Mouse (Mus musculus) erythroblast, embryonic 14.5 days (primary cell): ENCODE results near the gene Tnip3. TPM values are rescaled to one million over a fixed set of nuclear protein-coding genes. Genes with fewer than 3 reads are reported as not detected.

ENCODE experiments used
- H3K27me3 ChIP-seq: 2 replicates; pipeline ENCODE4 v1.6.1; 2012; ENCODE audit warnings: inconsistent platforms; ENCODE audit not compliant: control insufficient read depth
- H3K36me3 ChIP-seq: 2 replicates; pipeline ENCODE4 v1.6.1; 2012; ENCODE audit warnings: mild to moderate bottlenecking, inconsistent platforms; ENCODE audit not compliant: control insufficient read depth
- H3K4me1 ChIP-seq: 2 replicates; pipeline ENCODE4 v1.6.1; 2012; ENCODE audit warnings: inconsistent platforms; ENCODE audit not compliant: control insufficient read depth
- H3K4me3 ChIP-seq: replicated peaks from 2 replicates; pipeline ENCODE3; 2012; ENCODE audit warnings: moderate library complexity, mild to moderate bottlenecking, inconsistent platforms
- H3K9me3 ChIP-seq: 2 replicates; pipeline ENCODE4 v1.6.1; 2012; ENCODE audit warnings: low read length, inconsistent platforms, mixed read lengths; ENCODE audit not compliant: control insufficient read depth
- GATA1 ChIP-seq: IDR thresholded peaks from 2 replicates; pipeline ENCODE4 v1.6.1; 2012; ENCODE audit warnings: low read length, inconsistent platforms, mixed read lengths
- TAL1 ChIP-seq: IDR thresholded peaks from 3 replicates; pipeline ENCODE4 v1.6.1; 2012; ENCODE audit warnings: low read length, inconsistent platforms, mixed read lengths
- polyA plus RNA-seq: library from polyadenylated mRNA; stranded (reverse); fragments of >175 nt; gene quantifications from 2 replicates; pipeline ENCODE4 v1.2.3, GENCODE M21; 2012

Gene Tnip3
- polyA plus RNA-seq, 1 experiment, result not detected

- Histone ChIP-seq H3K36me3 (no peaks in the 10 kb centered on the region), H3K4me3 (no peak overlapping the region), H3K9me3 (no peaks in the 10 kb centered on the region), H3K4me1 (no peaks in the 10 kb centered on the region), H3K27me3 (no peaks in the 10 kb centered on the region)
- TF ChIP-seq TAL1 (no peak), GATA1 (no peak)
Observed at GRCm38 (mm10) chr6:65597056-65597818, 72.1 kb downstream of the Tnip3 start.

GRCm38 (mm10) chr6:65598522-65598921, 73.4 kb downstream of the Tnip3 start:
- Histone ChIP-seq H3K4me1 (no peaks in the 10 kb centered on the region), H3K4me3 (no peak overlapping the region), H3K36me3 (no peaks in the 10 kb centered on the region), H3K9me3 (no peaks in the 10 kb centered on the region), H3K27me3 (no peaks in the 10 kb centered on the region)
- TF ChIP-seq GATA1, result no peak
- TF ChIP-seq TAL1, result no peak

- Histone ChIP-seq H3K27me3 (no peaks in the 10 kb centered on the region), H3K9me3 (no peaks in the 10 kb centered on the region), H3K4me1 (no peaks in the 10 kb centered on the region), H3K4me3 (no peak overlapping the region), H3K36me3 (no peaks in the 10 kb centered on the region)
- TF ChIP-seq TAL1, result no peak
- no peak for TF ChIP-seq GATA1
Observed at GRCm38 (mm10) chr6:65599865-65600739, 75.0 kb downstream of the Tnip3 start.

- no peak for TF ChIP-seq GATA1
- TF ChIP-seq TAL1, result no peak
- Histone ChIP-seq H3K4me1 (no peaks in the 10 kb centered on the region), H3K36me3 (no peaks in the 10 kb centered on the region), H3K4me3 (no peak overlapping the region), H3K27me3 (no peaks in the 10 kb centered on the region), H3K9me3 (no peaks in the 10 kb centered on the region)
Observed at GRCm38 (mm10) chr6:65600887-65601286, 75.8 kb downstream of the Tnip3 start.

- no peaks in the 10 kb centered on the region for H3K9me3 ChIP-seq
- no peak for TF ChIP-seq GATA1
- TF ChIP-seq TAL1, result no peak
- H3K27me3 ChIP-seq, result no peaks in the 10 kb centered on the region
- H3K36me3 ChIP-seq, result no peaks in the 10 kb centered on the region
- no peaks in the 10 kb centered on the region for H3K4me1 ChIP-seq
- no peak overlapping the region for H3K4me3 ChIP-seq
Observed at GRCm38 (mm10) chr6:65605778-65606177, 80.7 kb downstream of the Tnip3 start.

GRCm38 (mm10) chr6:65606946-65607345, 81.8 kb downstream of the Tnip3 start:
- no peak overlapping the region for H3K4me3 ChIP-seq
- H3K9me3 ChIP-seq, result no peaks in the 10 kb centered on the region
- no peaks in the 10 kb centered on the region for H3K36me3 ChIP-seq
- H3K4me1 ChIP-seq, result no peaks in the 10 kb centered on the region
- no peaks in the 10 kb centered on the region for H3K27me3 ChIP-seq
- TF ChIP-seq GATA1 (no peak), TAL1 (no peak)

GRCm38 (mm10) chr6:65611834-65612233, 86.7 kb downstream of the Tnip3 start:
- TF ChIP-seq GATA1 (no peak), TAL1 (no peak)

GRCm38 (mm10) chr6:65613924-65614585, 88.9 kb downstream of the Tnip3 start:
- H3K36me3 ChIP-seq, result no peaks in the 10 kb centered on the region
- no peaks in the 10 kb centered on the region for H3K4me1 ChIP-seq
- no peaks in the 10 kb centered on the region for H3K9me3 ChIP-seq
- no peaks in the 10 kb centered on the region for H3K27me3 ChIP-seq
- H3K4me3 ChIP-seq, result no peak overlapping the region
- TF ChIP-seq TAL1 (no peak), GATA1 (no peak)

More at GRCm38 (mm10) chr6:65611834-65612233, 86.7 kb downstream of the Tnip3 start:
- no peak overlapping the region for H3K4me3 ChIP-seq
- H3K27me3 ChIP-seq, result no peaks in the 10 kb centered on the region
- H3K36me3 ChIP-seq, result no peaks in the 10 kb centered on the region
- no peaks in the 10 kb centered on the region for H3K9me3 ChIP-seq
- no peaks in the 10 kb centered on the region for H3K4me1 ChIP-seq

- Histone ChIP-seq H3K4me1 (no peaks in the 10 kb centered on the region), H3K9me3 (no peaks in the 10 kb centered on the region), H3K36me3 (no peaks in the 10 kb centered on the region), H3K27me3 (no peaks in the 10 kb centered on the region), H3K4me3 (no peak overlapping the region)
- TF ChIP-seq TAL1 (no peak), GATA1 (no peak)
Observed at GRCm38 (mm10) chr6:65615641-65616040, 90.5 kb downstream of the Tnip3 start.
